Mouse (Mus musculus): ENCODE data around the gene H2-T23. TPM values are rescaled to one million over a fixed set of nuclear protein-coding genes. Genes with fewer than 3 reads are reported as not detected.
"Not testable (repeated sequence)": the region's sequence is repeated elsewhere in the genome, so short reads cannot be mapped to it uniquely, and the experiment has no call there.

H2-T23 gene
- polyA plus RNA-seq, 1 experiment = 175 TPM

GRCm38 (mm10) chr17:36020191-36021073 lies 12.2 kb downstream of the H2-T23 start, which contains the start of gene H2-T24:
H2-T24 (minus strand) TSS chr17:36020560.
- H3K4me3 ChIP-seq (ENCODE audit: insufficient read depth, low read depth, low read length) = peak within 1 kb of the TSS; percentile 53
- 25% methylated on average over 15 of the region's 15 CpGs for WGBS
- H3K4me1 ChIP-seq (ENCODE audit: control insufficient read depth, insufficient read depth, low read length) = no peaks in the 10 kb centered on the region; the same call in 1 of the 2 replicates
- peak; percentile 93 for DNase-seq
- H3K36me3 ChIP-seq (ENCODE audit: control insufficient read depth, insufficient read depth, low read length) = no peaks in the 10 kb centered on the region
- peak within 1 kb of the TSS; percentile 87 for H3K27ac ChIP-seq (ENCODE audit: insufficient read depth, low read depth, low read length)
- H3K27me3 ChIP-seq (replicated peaks; ENCODE audit: control insufficient read depth, insufficient read depth, low read length) = no peaks in the 10 kb centered on the region
- TF ChIP-seq CTCF (conservative IDR thresholded peaks at IDR 0.05; ENCODE audit: insufficient read depth, insufficient read length, low read depth, low read length) = peak; percentile 25; the same call in 1 of the 2 replicates
- no peak for TF ChIP-seq POLR2A (IDR thresholded peaks at IDR 0.05; ENCODE audit: low read depth, low read length)

GRCm38 (mm10) chr17:36019519-36019918 lies 13.1 kb downstream of the H2-T23 start:
- WGBS = 49% methylated on average over 3 of the region's 3 CpGs
- peak overlapping the region; percentile 87 for H3K27ac ChIP-seq (ENCODE audit: insufficient read depth, low read depth, low read length)
- no peaks in the 10 kb centered on the region; the same call in 1 of the 2 replicates for H3K4me1 ChIP-seq (ENCODE audit: control insufficient read depth, insufficient read depth, low read length)
- no peak for DNase-seq
- no peak for TF ChIP-seq CTCF (conservative IDR thresholded peaks at IDR 0.05; ENCODE audit: insufficient read depth, insufficient read length, low read depth, low read length)
- no peak for TF ChIP-seq POLR2A (IDR thresholded peaks at IDR 0.05; ENCODE audit: low read depth, low read length)
- H3K27me3 ChIP-seq (replicated peaks; ENCODE audit: control insufficient read depth, insufficient read depth, low read length) = no peaks in the 10 kb centered on the region
- H3K36me3 ChIP-seq (ENCODE audit: control insufficient read depth, insufficient read depth, low read length) = no peaks in the 10 kb centered on the region
- peak overlapping the region; percentile 53 for H3K4me3 ChIP-seq (ENCODE audit: insufficient read depth, low read depth, low read length)

GRCm38 (mm10) chr17:36018979-36019378 lies 13.7 kb downstream of the H2-T23 start:
- H3K4me3 ChIP-seq (ENCODE audit: insufficient read depth, low read depth, low read length) = no peak overlapping the region
- peak; percentile 85 for DNase-seq
- no peak overlapping the region for H3K27ac ChIP-seq (ENCODE audit: insufficient read depth, low read depth, low read length)

GRCm38 (mm10) chr17:36017046-36017445 lies 15.6 kb downstream of the H2-T23 start:
- Histone ChIP-seq H3K4me1 (ENCODE audit: control insufficient read depth, insufficient read depth, low read length) (no peaks in the 10 kb centered on the region; the same call in 1 of the 2 replicates), H3K4me3 (ENCODE audit: insufficient read depth, low read depth, low read length) (no peak overlapping the region), H3K27me3 (replicated peaks; ENCODE audit: control insufficient read depth, insufficient read depth, low read length) (no peaks in the 10 kb centered on the region), H3K36me3 (ENCODE audit: control insufficient read depth, insufficient read depth, low read length) (no peaks in the 10 kb centered on the region), H3K27ac (ENCODE audit: insufficient read depth, low read depth, low read length) (no peak overlapping the region)
- WGBS = 89% methylated on average over 5 of the region's 5 CpGs
- no peak for DNase-seq
- TF ChIP-seq CTCF (conservative IDR thresholded peaks at IDR 0.05; ENCODE audit: insufficient read depth, insufficient read length, low read depth, low read length) (no peak), POLR2A (IDR thresholded peaks at IDR 0.05; ENCODE audit: low read depth, low read length) (no peak)

More at GRCm38 (mm10) chr17:36018979-36019378, 13.7 kb downstream of the H2-T23 start:
- Histone ChIP-seq H3K27me3 (replicated peaks; ENCODE audit: control insufficient read depth, insufficient read depth, low read length) (no peaks in the 10 kb centered on the region), H3K4me1 (ENCODE audit: control insufficient read depth, insufficient read depth, low read length) (no peaks in the 10 kb centered on the region; the same call in 1 of the 2 replicates), H3K36me3 (ENCODE audit: control insufficient read depth, insufficient read depth, low read length) (no peaks in the 10 kb centered on the region)
- WGBS = 61% methylated on average over 2 of the region's 2 CpGs
- TF ChIP-seq POLR2A (IDR thresholded peaks at IDR 0.05; ENCODE audit: low read depth, low read length) (no peak), CTCF (conservative IDR thresholded peaks at IDR 0.05; ENCODE audit: insufficient read depth, insufficient read length, low read depth, low read length) (no peak)

GRCm38 (mm10) chr17:36014977-36015376 lies 17.7 kb downstream of the H2-T23 start:
- H3K4me1 ChIP-seq (ENCODE audit: control insufficient read depth, insufficient read depth, low read length) = no peaks in the 10 kb centered on the region
- H3K36me3 ChIP-seq (ENCODE audit: control insufficient read depth, insufficient read depth, low read length) = no peaks in the 10 kb centered on the region
- no peaks in the 10 kb centered on the region for H3K27me3 ChIP-seq (replicated peaks; ENCODE audit: control insufficient read depth, insufficient read depth, low read length)
- no peak for TF ChIP-seq POLR2A (IDR thresholded peaks at IDR 0.05; ENCODE audit: low read depth, low read length)
- no peak for TF ChIP-seq CTCF (conservative IDR thresholded peaks at IDR 0.05; ENCODE audit: insufficient read depth, insufficient read length, low read depth, low read length)
- WGBS = 90% methylated on average over 5 of the region's 5 CpGs
- no peak for DNase-seq
- H3K27ac ChIP-seq (ENCODE audit: insufficient read depth, low read depth, low read length) = no peak overlapping the region
- H3K4me3 ChIP-seq (ENCODE audit: insufficient read depth, low read depth, low read length) = no peak overlapping the region

- not testable (repeated sequence) for H3K4me3 ChIP-seq (ENCODE audit: insufficient read depth, low read depth, low read length); H3K36me3 ChIP-seq (ENCODE audit: control insufficient read depth, insufficient read depth, low read length); H3K27ac ChIP-seq (ENCODE audit: insufficient read depth, low read depth, low read length); H3K27me3 ChIP-seq (replicated peaks; ENCODE audit: control insufficient read depth, insufficient read depth, low read length); H3K4me1 ChIP-seq (ENCODE audit: control insufficient read depth, insufficient read depth, low read length)
- peak; percentile 63 for DNase-seq
- 81% methylated on average over 7 of the region's 7 CpGs for WGBS
These were observed 28.2 kb downstream of the H2-T23 start for GRCm38 (mm10) chr17:36004409-36004808.

- H3K4me1 ChIP-seq (ENCODE audit: control insufficient read depth, insufficient read depth, low read length) = no peaks in the 10 kb centered on the region; the same call in 1 of the 2 replicates
- no peak overlapping the region for H3K27ac ChIP-seq (ENCODE audit: insufficient read depth, low read depth, low read length)
- H3K27me3 ChIP-seq (replicated peaks; ENCODE audit: control insufficient read depth, insufficient read depth, low read length) = no peaks in the 10 kb centered on the region
- H3K36me3 ChIP-seq (ENCODE audit: control insufficient read depth, insufficient read depth, low read length) = no peaks in the 10 kb centered on the region
- 83% methylated on average over 7 of the region's 7 CpGs for WGBS
- no peak for DNase-seq
- no peak for TF ChIP-seq CTCF (conservative IDR thresholded peaks at IDR 0.05; ENCODE audit: insufficient read depth, insufficient read length, low read depth, low read length)
- TF ChIP-seq POLR2A (IDR thresholded peaks at IDR 0.05; ENCODE audit: low read depth, low read length) = no peak
- no peak overlapping the region for H3K4me3 ChIP-seq (ENCODE audit: insufficient read depth, low read depth, low read length)
These were observed 29.3 kb downstream of the H2-T23 start for GRCm38 (mm10) chr17:36003331-36003730.
